ENCODE assay signal across 10 mouse cellular contexts in genomic region chr15:83095950-83096349, GRCm38 (mm10). TPM values are rescaled to one million over a fixed set of nuclear protein-coding genes. Genes with fewer than 3 reads are reported as not detected.
DNase-seq lines count a peak whose midpoint lies in the region; ATAC-seq and TF ChIP-seq lines count a peak whose summit lies in the region.
"Had no signal": no experiment of that assay in that cellular context is flagged by ENCODE, and none has a peak within 500 bp of the region (broad histone marks: within the 10 kb centered on the region; RNA-seq: fewer than 3 reads in every experiment).

No protein-coding gene starts in this region.

- intact Hi-C loops in left cerebral cortex, postnatal 4 days (cut with DNase I) = no loop called here

- H3K4me3 ChIP-seq in intestine, postnatal 0 days (ENCODE audit: low read depth, low read length) = no peak overlapping the region
- no peak overlapping the region for H3K4me3 ChIP-seq in intestine, embryonic 16.5 days (ENCODE audit: low read length)
- no peak overlapping the region for H3K4me3 ChIP-seq in spleen, adult 2 months (ENCODE audit: extremely low read depth, insufficient read depth, insufficient read length)
- no peak overlapping the region for H3K4me3 ChIP-seq in stomach, postnatal 0 days (ENCODE audit: low read depth, low read length)
- H3K4me3 ChIP-seq: embryonic facial prominence, embryonic 12.5 days had no signal

- 0 out of 2 replicates have a peak, but pooled peaks cover 3% of the 10 kb centered on the region for H3K4me1 ChIP-seq in intestine, postnatal 0 days (replicated peaks; ENCODE audit: control insufficient read depth, insufficient read depth, low read length)
- H3K4me1 ChIP-seq in intestine, embryonic 16.5 days (ENCODE audit: control insufficient read depth, insufficient read depth, low read length) = peaks cover 11% of the 10 kb centered on the region
- peaks cover 5% of the 10 kb centered on the region; the same call in 1 of the 2 replicates for H3K4me1 ChIP-seq in spleen, adult 2 months (ENCODE audit: control insufficient read depth, insufficient read depth, insufficient read length)
- H3K4me1 ChIP-seq in stomach, postnatal 0 days (replicated peaks; ENCODE audit: control insufficient read depth, insufficient read depth) = peaks cover 6% of the 10 kb centered on the region; the same call in 1 of the 2 replicates

- no peak overlapping the region for H3K4me2 ChIP-seq in intestine, postnatal 0 days (replicated peaks; ENCODE audit: low read depth)
- no peak overlapping the region for H3K4me2 ChIP-seq in intestine, embryonic 16.5 days (ENCODE audit: low read depth, low read length)
- H3K4me2 ChIP-seq in stomach, postnatal 0 days (replicated peaks; ENCODE audit: low read depth) = no peak overlapping the region
- H3K4me2 ChIP-seq: embryonic facial prominence, embryonic 12.5 days had no signal

- WGBS in intestine, postnatal 0 days = 35% methylated on average over 2 of the region's 2 CpGs
- WGBS in intestine, embryonic 16.5 days = 42% methylated on average over 2 of the region's 2 CpGs
- WGBS in spleen, adult 2 months = 39% methylated on average over 2 of the region's 2 CpGs
- 52% methylated on average over 2 of the region's 2 CpGs for WGBS in stomach, postnatal 0 days

- no peak for TF ChIP-seq POLR2A in spleen, adult 2 months (IDR thresholded peaks at IDR 0.05; ENCODE audit: low read depth, low read length)
- TF ChIP-seq POLR2A in brain, embryonic 14.5 days (IDR thresholded peaks at IDR 0.05; ENCODE audit: borderline replicate concordance, extremely low read depth, insufficient read depth, insufficient read length, poor library complexity, severe bottlenecking) = no peak

- no peaks in the 10 kb centered on the region for H3K27me3 ChIP-seq in intestine, postnatal 0 days (replicated peaks; ENCODE audit: control insufficient read depth, insufficient read depth, low read length)
- H3K27me3 ChIP-seq in intestine, embryonic 16.5 days (replicated peaks; ENCODE audit: control insufficient read depth, insufficient read depth, low read length) = no peaks in the 10 kb centered on the region
- no peaks in the 10 kb centered on the region for H3K27me3 ChIP-seq in spleen, adult 2 months (ENCODE audit: control insufficient read depth, insufficient read depth, low read length)
- H3K27me3 ChIP-seq in stomach, postnatal 0 days (ENCODE audit: control insufficient read depth, insufficient read depth, low read length) = no peaks in the 10 kb centered on the region

- no peak overlapping the region for H3K9ac ChIP-seq in intestine, postnatal 0 days (ENCODE audit: low read depth, low read length)
- H3K9ac ChIP-seq in intestine, embryonic 16.5 days (ENCODE audit: low read depth, low read length) = no peak overlapping the region
- no peak overlapping the region for H3K9ac ChIP-seq in stomach, postnatal 0 days (ENCODE audit: low read length)
- H3K9ac ChIP-seq: embryonic facial prominence, embryonic 12.5 days had no signal

- TF ChIP-seq CTCF in intestine, postnatal 0 days (IDR thresholded peaks at IDR 0.05; ENCODE audit: low read depth) = peak; percentile 73
- peak; percentile 53; the same call in 1 of the 2 replicates for TF ChIP-seq CTCF in spleen, adult 2 months (IDR thresholded peaks at IDR 0.05; ENCODE audit: extremely low read depth, insufficient read depth, insufficient read length, insufficient replicate concordance)
- TF ChIP-seq CTCF in brain, embryonic 14.5 days (IDR thresholded peaks at IDR 0.05; ENCODE audit: borderline replicate concordance, extremely low read depth, insufficient read depth, insufficient read length) = peak; percentile 50; the same call in 1 of the 2 replicates
- TF ChIP-seq CTCF in stomach, postnatal 0 days (IDR thresholded peaks at IDR 0.05; ENCODE audit: low read depth) = peak; percentile 68

- no peak for ATAC-seq in intestine, postnatal 0 days
- no peak for ATAC-seq in intestine, embryonic 16.5 days
- ATAC-seq in stomach, postnatal 0 days (ENCODE audit: low FRiP score, low TSS enrichment) = no peak

- DNase-seq in spleen, adult 2 months (ENCODE audit: low read depth in 1 of 2, low spot score in 2 of 2) = peak in 1 of 2 experiments; percentile 22
- DNase-seq in spleen, adult 12 weeks (ENCODE audit: low spot score) = no peak
- peak; percentile 20 for DNase-seq in brain, embryonic 14.5 days (ENCODE audit: low read depth)
- DNase-seq in stomach, postnatal 0 days (ENCODE audit: low spot score) = no peak
- no peak for DNase-seq in cerebellum, adult 11 months
- no peak for DNase-seq in left cerebral cortex, postnatal 4 days
- DNase-seq: heart, postnatal 4 days had no signal

- TF ChIP-seq EP300 in stomach, postnatal 0 days (optimal IDR thresholded peaks at IDR 0.05) = no peak

- H3K36me3 ChIP-seq in intestine, postnatal 0 days (ENCODE audit: control insufficient read depth, insufficient read depth) = no peaks in the 10 kb centered on the region
- H3K36me3 ChIP-seq in intestine, embryonic 16.5 days (ENCODE audit: control insufficient read depth, insufficient read depth, low read length) = no peaks in the 10 kb centered on the region
- H3K36me3 ChIP-seq in spleen, adult 2 months (ENCODE audit: control insufficient read depth, insufficient read depth, low read length) = no peaks in the 10 kb centered on the region
- H3K36me3 ChIP-seq in stomach, postnatal 0 days (ENCODE audit: control insufficient read depth, insufficient read depth, low read length) = no peaks in the 10 kb centered on the region
- H3K36me3 ChIP-seq: embryonic facial prominence, embryonic 12.5 days had no signal

- no peak overlapping the region for H3K27ac ChIP-seq in intestine, postnatal 0 days (ENCODE audit: low read depth, low read length)
- no peak overlapping the region for H3K27ac ChIP-seq in intestine, embryonic 16.5 days (ENCODE audit: low read length)
- no peak overlapping the region for H3K27ac ChIP-seq in spleen, adult 2 months (ENCODE audit: insufficient read depth, low read length)
- H3K27ac ChIP-seq in stomach, postnatal 0 days (replicated peaks) = no peak overlapping the region
- H3K27ac ChIP-seq: embryonic facial prominence, embryonic 12.5 days had no signal

- no peaks in the 10 kb centered on the region for H3K9me3 ChIP-seq in intestine, postnatal 0 days (ENCODE audit: control insufficient read depth)
- no peaks in the 10 kb centered on the region for H3K9me3 ChIP-seq in intestine, embryonic 16.5 days (ENCODE audit: control insufficient read depth, low read length)
- no peaks in the 10 kb centered on the region for H3K9me3 ChIP-seq in stomach, postnatal 0 days (ENCODE audit: control insufficient read depth, low read length)
- H3K9me3 ChIP-seq: embryonic facial prominence, embryonic 12.5 days had no signal

RNA-seq across cellular contexts. Expression of gene Serhl, which starts 6.6 kb away (rescaled TPM):
- polyA plus RNA-seq in intestine, postnatal 0 days (2015; fragmentation: Nextera tagmentation; extraction: Ambion mirVana) = 58.5 and 65.6 TPM in 2 replicates
- 59.5 and 71.0 TPM in 2 replicates for polyA plus RNA-seq in intestine, embryonic 16.5 days (2015; fragmentation: Nextera tagmentation; extraction: Ambion mirVana)
- polyA plus RNA-seq in spleen, adult 2 months (2012; rRNA removed) = 31.4 and 37.1 TPM in 2 replicates
- 7.6 and 15.0 TPM in 2 replicates for polyA plus RNA-seq in brain, embryonic 14.5 days (2012; rRNA removed)
- 51.5 and 61.6 TPM in 2 replicates for polyA plus RNA-seq in stomach, postnatal 0 days (2015; fragmentation: Nextera tagmentation; extraction: Ambion mirVana)
- total RNA-seq in left cerebral cortex, postnatal 4 days (2021) = 1 to 10 TPM; 5.1 to 7.3 TPM

RNA-seq across cellular contexts. Expression of gene Rrp7a, which starts 26.7 kb away (rescaled TPM):
- polyA plus RNA-seq in intestine, postnatal 0 days (2015; fragmentation: Nextera tagmentation; extraction: Ambion mirVana) = 32.1 and 32.7 TPM in 2 replicates
- 69.4 and 75.4 TPM in 2 replicates for polyA plus RNA-seq in intestine, embryonic 16.5 days (2015; fragmentation: Nextera tagmentation; extraction: Ambion mirVana)
- polyA plus RNA-seq in spleen, adult 2 months (2012; rRNA removed) = 86.8 and 104 TPM in 2 replicates
- 106 and 111 TPM in 2 replicates for polyA plus RNA-seq in brain, embryonic 14.5 days (2012; rRNA removed)
- 39.9 and 44.8 TPM in 2 replicates for polyA plus RNA-seq in stomach, postnatal 0 days (2015; fragmentation: Nextera tagmentation; extraction: Ambion mirVana)
- total RNA-seq in left cerebral cortex, postnatal 4 days (2021) = 100 to 1,000 TPM; 125 to 127 TPM

RNA-seq across cellular contexts. Expression of gene Poldip3, which starts 53.2 kb away (rescaled TPM):
- 49.8 and 51.6 TPM in 2 replicates for polyA plus RNA-seq in intestine, postnatal 0 days (2015; fragmentation: Nextera tagmentation; extraction: Ambion mirVana)
- polyA plus RNA-seq in intestine, embryonic 16.5 days (2015; fragmentation: Nextera tagmentation; extraction: Ambion mirVana) = 104 and 106 TPM in 2 replicates
- 50.6 and 55.7 TPM in 2 replicates for polyA plus RNA-seq in spleen, adult 2 months (2012; rRNA removed)
- polyA plus RNA-seq in brain, embryonic 14.5 days (2012; rRNA removed) = 92.9 and 101 TPM in 2 replicates
- 56.3 and 58.7 TPM in 2 replicates for polyA plus RNA-seq in stomach, postnatal 0 days (2015; fragmentation: Nextera tagmentation; extraction: Ambion mirVana)
- total RNA-seq in left cerebral cortex, postnatal 4 days (2021) = 10 to 100 TPM; 92.9 to 94.2 TPM
